Mouse (Mus musculus): ENCODE data around the gene Ocm.
"Not testable (repeated sequence)": the region's sequence is repeated elsewhere in the genome, so short reads cannot be mapped to it uniquely, and the experiment has no call there.

Ocm gene

GRCm38 (mm10) chr5:144026620-144027263 lies at the start of gene Ocm:
Gene Ocm, minus strand, starts transcription at chr5:144026670.
- no peak for DNase-seq (ENCODE audit: low spot score in 2 of 2)

GRCm38 (mm10) chr5:144071249-144071648 lies 44.8 kb upstream of the Ocm start:
- DNase-seq (ENCODE audit: low spot score in 2 of 2), result no peak

GRCm38 (mm10) chr5:144070064-144070463 lies 43.6 kb upstream of the Ocm start:
- DNase-seq (ENCODE audit: low spot score in 2 of 2), result no peak

GRCm38 (mm10) chr5:144066036-144066435 lies 39.6 kb upstream of the Ocm start:
- no peak for DNase-seq (ENCODE audit: low spot score in 2 of 2)

- no peak for DNase-seq (ENCODE audit: low spot score in 2 of 2)
These were observed 37.6 kb upstream of the Ocm start for GRCm38 (mm10) chr5:144064093-144064492.

- DNase-seq (ENCODE audit: low spot score in 2 of 2), result no peak
These were observed 27.9 kb upstream of the Ocm start for GRCm38 (mm10) chr5:144054340-144054739.

GRCm38 (mm10) chr5:144053450-144053849 lies 27.0 kb upstream of the Ocm start:
- no peak for DNase-seq (ENCODE audit: low spot score in 2 of 2)

GRCm38 (mm10) chr5:144051268-144051667 lies 24.8 kb upstream of the Ocm start:
- DNase-seq (ENCODE audit: low spot score in 2 of 2), result no peak

GRCm38 (mm10) chr5:144049881-144050280 lies 23.4 kb upstream of the Ocm start:
- DNase-seq (ENCODE audit: low spot score in 2 of 2), result no peak

GRCm38 (mm10) chr5:144047324-144047723 lies 20.9 kb upstream of the Ocm start:
- no peak for DNase-seq (ENCODE audit: low spot score in 2 of 2)

GRCm38 (mm10) chr5:144043166-144043565 lies 16.7 kb upstream of the Ocm start:
- no peak for DNase-seq (ENCODE audit: low spot score in 2 of 2)

- peak; percentile 27 to 59 for DNase-seq (ENCODE audit: low spot score in 2 of 2)
These were observed 14.4 kb upstream of the Ocm start for GRCm38 (mm10) chr5:144040720-144041364.

GRCm38 (mm10) chr5:144039886-144040285 lies 13.4 kb upstream of the Ocm start:
- no peak for DNase-seq (ENCODE audit: low spot score in 2 of 2)

- DNase-seq (ENCODE audit: low spot score in 2 of 2), result no peak
These were observed 12.7 kb upstream of the Ocm start for GRCm38 (mm10) chr5:144039156-144039675.

GRCm38 (mm10) chr5:144036952-144037351 lies 10.5 kb upstream of the Ocm start:
- DNase-seq (ENCODE audit: low spot score in 2 of 2), result no peak

- DNase-seq (ENCODE audit: low spot score in 2 of 2), result no peak
These were observed 8.1 kb upstream of the Ocm start for GRCm38 (mm10) chr5:144034567-144034966.

- no peak for DNase-seq (ENCODE audit: low spot score in 2 of 2)
These were observed 6.0 kb upstream of the Ocm start for GRCm38 (mm10) chr5:144032491-144032890.

- no peak for DNase-seq (ENCODE audit: low spot score in 2 of 2)
These were observed 10.6 kb downstream of the Ocm start for GRCm38 (mm10) chr5:144015845-144016244.

- DNase-seq (ENCODE audit: low spot score in 2 of 2), result no peak
These were observed 11.2 kb downstream of the Ocm start for GRCm38 (mm10) chr5:144015312-144015650.

- peak; percentile 71 to 82 for DNase-seq (ENCODE audit: low spot score in 2 of 2)
These were observed 11.7 kb downstream of the Ocm start, which contains the start of gene Ccz1 for GRCm38 (mm10) chr5:144014551-144015311. Gene Ccz1, minus strand, starts transcription at chr5:144014877.

GRCm38 (mm10) chr5:144013366-144014134 lies 12.9 kb downstream of the Ocm start:
- not testable (repeated sequence) for DNase-seq (ENCODE audit: low spot score in 2 of 2)

Measured in heart, adult 9 months (tissue).